Mouse (Mus musculus) myocyte (in vitro differentiated cells): ENCODE results near the gene Orc3.

Experiments used
- CEBPB ChIP-seq: IDR thresholded peaks from 2 replicates; pipeline ENCODE4 v1.6.1; 2011; ENCODE audit warnings: mild to moderate bottlenecking, moderate library complexity; ENCODE audit not compliant: poor library complexity, insufficient read depth, severe bottlenecking
- MYOG ChIP-seq, 3 experiments: IDR thresholded peaks; one replicate each; pipeline ENCODE4 v1.6.1; 2011; ENCODE audit warnings: control low read depth in 2 of 3, low read depth in 2 of 3, mild to moderate bottlenecking in 2 of 3; ENCODE audit not compliant: insufficient read length in 2 of 3, control insufficient read depth in 1 of 3, insufficient read depth in 1 of 3
- POLR2AphosphoS2 ChIP-seq: IDR thresholded peaks from one replicate; pipeline ENCODE4 v1.6.1; 2011; ENCODE audit warnings: low read depth, control low read depth; ENCODE audit not compliant: insufficient read length
- TCF3 ChIP-seq: IDR thresholded peaks from one replicate; pipeline ENCODE4 v1.6.1; 2011; ENCODE audit warnings: low read depth, control low read depth; ENCODE audit not compliant: insufficient read length

DNA sequence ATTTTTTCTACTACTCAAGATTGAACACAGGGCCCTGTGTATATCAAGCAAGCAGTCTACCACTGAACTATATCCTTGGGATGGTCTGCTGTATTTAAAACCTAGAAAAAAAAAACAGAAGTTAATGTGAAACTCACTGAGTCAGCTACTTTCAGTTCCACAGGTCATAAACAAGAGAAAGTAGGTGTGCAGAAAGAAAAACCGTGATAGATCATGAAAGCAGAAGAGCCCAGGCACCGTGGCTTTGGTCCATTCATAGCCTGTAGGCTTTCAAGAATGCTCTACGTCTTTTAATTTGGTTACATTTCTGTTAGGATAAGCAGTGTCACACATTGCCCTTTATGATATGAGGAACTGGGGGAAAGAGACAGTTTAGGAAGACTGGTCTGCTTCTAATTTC is 88.0 kb downstream of the Orc3 start:
- TF ChIP-seq MYOG (IDR thresholded peaks at IDR 0.05; ENCODE audit: control insufficient read depth in 1 of 3, insufficient read depth in 1 of 3, insufficient read length in 2 of 3, low read depth in 2 of 3) (no peak), CEBPB (no peak), TCF3 (no peak), POLR2AphosphoS2 (no peak)
